Mouse (Mus musculus): ENCODE results near the gene Kif1a.

DNA sequence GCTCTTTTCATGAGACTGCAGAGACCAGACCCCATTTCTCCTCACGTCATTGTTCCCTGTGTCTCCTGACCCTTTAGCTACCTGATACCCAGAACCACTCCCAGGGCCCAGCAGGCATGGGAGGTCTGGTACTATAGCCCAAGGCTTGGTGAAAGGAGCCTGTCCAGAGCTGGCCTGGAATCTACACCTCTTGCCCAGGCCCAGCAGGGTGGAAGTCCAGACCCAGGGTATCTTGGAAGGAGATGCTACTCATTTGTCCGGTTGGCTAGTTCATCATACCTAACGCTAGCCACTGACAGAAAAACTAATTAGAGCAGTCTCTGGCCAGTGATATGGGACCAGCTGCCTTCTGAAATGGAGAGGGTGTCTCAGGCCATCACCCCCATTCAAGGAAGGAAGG lies 51.7 kb downstream of the Kif1a start:
- TF ChIP-seq GATA1 (IDR thresholded peaks at IDR 0.05; ENCODE audit: borderline replicate concordance, low read length) (no peak), FLI1 (IDR thresholded peaks at IDR 0.05; ENCODE audit: low read length) (no peak)

Data from megakaryocyte, embryonic 14.5 days (primary cell).